Mouse (Mus musculus) c-Kit-positive CD71-positive TER-119-positive erythroid progenitor cells, embryonic 14.5 days (primary cell): ENCODE measurements around the gene Hinfp.

ENCODE experiments used
- DNase-seq: peaks from one replicate; pipeline ENCODE4 v3.0.0-alpha.2; 2013; ENCODE audit warnings: low spot score

The Hinfp gene

DNA sequence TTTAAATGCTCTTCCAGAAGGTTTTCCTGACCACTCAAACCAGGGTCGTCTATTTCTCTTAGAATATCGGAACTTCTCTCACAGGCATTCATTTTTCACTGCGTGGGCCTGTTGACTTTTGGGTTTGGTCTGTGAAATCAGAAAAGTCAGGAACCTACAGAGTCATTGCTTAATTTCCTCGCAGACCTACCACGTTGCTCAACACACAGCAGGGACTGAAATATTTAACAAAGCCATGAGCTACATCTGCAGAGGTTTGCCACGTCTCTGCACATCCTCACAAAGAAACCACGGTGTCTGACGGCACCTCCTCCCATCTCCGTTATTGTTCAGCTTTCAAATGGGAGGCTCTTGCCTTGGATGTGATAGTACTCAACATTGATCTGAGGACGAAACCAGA lies 46.5 kb downstream of the Hinfp start:
- DNase-seq = no peak

GRCm38 (mm10) chr9:44256213-44256612 lies 49.3 kb downstream of the Hinfp start:
- DNase-seq = no peak

GRCm38 (mm10) chr9:44255136-44255521 lies 50.3 kb downstream of the Hinfp start:
- DNase-seq = no peak

GRCm38 (mm10) chr9:44254508-44255135 lies 50.8 kb downstream of the Hinfp start:
- DNase-seq = no peak

GRCm38 (mm10) chr9:44253441-44253840 lies 52.0 kb downstream of the Hinfp start:
- DNase-seq = no peak

GRCm38 (mm10) chr9:44251314-44251713 lies 54.2 kb downstream of the Hinfp start, which contains the start of gene Pdzd3:
Gene Pdzd3, minus strand, starts transcription at chr9:44251471.
- no peak for DNase-seq

DNA sequence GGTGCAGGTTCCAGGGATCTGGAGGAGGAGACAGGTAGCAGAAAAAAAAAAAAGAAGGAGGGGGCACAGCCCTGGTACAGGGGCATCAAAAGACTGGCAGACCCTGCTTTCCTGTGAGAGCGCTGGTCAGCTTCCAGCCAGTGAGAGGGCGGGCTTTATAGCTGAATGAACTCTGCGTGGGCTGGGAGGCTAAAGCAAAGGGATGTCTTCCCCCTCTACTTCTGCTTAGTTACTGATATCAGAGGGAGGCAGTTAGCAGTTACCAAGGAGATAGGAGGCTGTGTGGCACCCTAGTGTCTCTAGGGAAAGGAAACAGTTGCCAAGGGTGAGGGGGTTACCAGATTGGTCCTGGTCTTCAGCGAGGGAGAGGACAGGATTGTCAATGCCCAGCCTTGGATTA lies 55.0 kb downstream of the Hinfp start:
- DNase-seq = no peak

DNA sequence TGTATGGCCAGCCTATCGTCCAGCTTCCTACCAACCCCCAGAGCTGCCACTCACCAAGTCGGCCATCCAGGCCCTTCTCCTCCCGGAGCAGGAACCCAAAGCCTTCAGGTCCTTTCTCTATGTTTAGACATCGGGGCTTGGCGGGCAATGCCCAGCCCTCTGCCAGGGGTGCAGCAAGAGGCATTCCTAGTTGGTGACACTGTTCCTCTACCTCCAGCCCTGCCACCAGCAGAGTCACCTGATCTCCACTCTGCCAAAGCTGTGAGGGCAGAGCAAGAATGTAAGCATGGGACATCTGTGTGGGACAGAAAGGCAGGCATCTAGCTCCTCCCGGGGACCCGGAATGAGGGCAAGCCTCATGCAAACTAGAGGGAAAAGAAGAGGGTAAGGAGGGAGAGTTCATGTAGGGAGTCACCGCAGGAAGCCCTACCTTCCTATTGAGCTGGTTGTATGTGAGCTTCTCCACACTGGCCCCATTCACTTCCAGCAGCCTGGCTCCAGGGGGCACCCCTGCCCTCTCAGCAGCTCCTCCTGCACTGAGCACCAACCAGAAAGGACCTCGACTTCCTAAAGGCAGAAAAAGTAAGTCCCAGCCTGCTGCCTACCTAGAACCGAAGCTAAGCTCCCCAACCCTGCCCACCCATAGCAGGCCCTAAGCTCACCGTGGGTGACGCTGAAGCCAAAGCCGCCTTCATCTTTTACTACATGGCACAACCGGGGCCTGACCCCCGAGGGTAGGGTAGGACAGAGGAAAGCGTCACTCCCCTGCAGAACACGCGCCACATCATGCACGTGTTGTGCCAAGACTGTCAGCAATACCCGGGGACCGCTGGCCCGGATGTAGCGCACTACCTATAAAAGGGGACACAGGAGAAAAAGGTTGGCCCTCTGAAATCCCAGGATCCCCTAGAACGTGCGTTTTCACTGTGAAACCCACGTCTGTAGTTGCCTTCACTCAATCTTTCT lies 56.0 kb downstream of the Hinfp start:
- peak; percentile 39 for DNase-seq

- DNase-seq = no peak
Measured at GRCm38 (mm10) chr9:44247907-44248306, 57.6 kb downstream of the Hinfp start.

GRCm38 (mm10) chr9:44243621-44244020 lies 61.9 kb downstream of the Hinfp start:
- DNase-seq = no peak
